Mouse (Mus musculus) intestine, postnatal 0 days (tissue): ENCODE data around the gene Cyp3a13. TPM values are rescaled to one million over a fixed set of nuclear protein-coding genes. Genes with fewer than 3 reads are reported as not detected.
"Not testable (repeated sequence)": the region's sequence is repeated elsewhere in the genome, so short reads cannot be mapped to it uniquely, and the experiment has no call there.

ENCODE experiments used
- ATAC-seq: fragments of 200-750 bp; cut with Nextera tagmentation; 2 replicates; pipeline ENCODE4 v1.8.0; 2017; ENCODE audit warnings: mild to moderate bottlenecking, moderate TSS enrichment, moderate library complexity
- H3K27ac ChIP-seq: fragments of 300-500 bp; sonication (generic); 2 replicates; pipeline ENCODE4 v1.5.1; 2014; ENCODE audit warnings: mild to moderate bottlenecking, low read depth, low read length, moderate library complexity
- H3K27me3 ChIP-seq: fragments of 300-500 bp; sonication (generic); replicated peaks from 2 replicates; pipeline ENCODE4 v1.6.1; 2014; ENCODE audit warnings: low read length, mixed read lengths; ENCODE audit not compliant: control insufficient read depth, insufficient read depth
- H3K36me3 ChIP-seq: fragments of 300-500 bp; sonication (generic); 2 replicates; pipeline ENCODE4 v1.6.1; 2014; ENCODE audit warnings: mild to moderate bottlenecking, moderate library complexity; ENCODE audit not compliant: control insufficient read depth, insufficient read depth
- H3K4me1 ChIP-seq: fragments of 300-500 bp; sonication (generic); replicated peaks from 2 replicates; pipeline ENCODE4 v1.6.1; 2014; ENCODE audit warnings: antibody characterized with exemption, low read length, mixed read lengths; ENCODE audit not compliant: control insufficient read depth, insufficient read depth
- H3K4me2 ChIP-seq: fragments of 300-500 bp; sonication (generic); replicated peaks from 2 replicates; pipeline ENCODE4 v1.6.1; 2014; ENCODE audit warnings: low read depth, mild to moderate bottlenecking, moderate library complexity
- H3K4me3 ChIP-seq: fragments of 300-500 bp; sonication (generic); 2 replicates; pipeline ENCODE4 v1.5.1; 2014; ENCODE audit warnings: low read depth, low read length
- H3K9ac ChIP-seq: fragments of 300-500 bp; sonication (generic); 2 replicates; pipeline ENCODE4 v1.6.1; 2014; ENCODE audit warnings: mild to moderate bottlenecking, low read depth, low read length
- H3K9me3 ChIP-seq: fragments of 300-500 bp; sonication (generic); 2 replicates; pipeline ENCODE4 v1.6.1; 2016; ENCODE audit warnings: mixed run types; ENCODE audit not compliant: control insufficient read depth
- WGBS: fragments of 180-500 bp; shearing (Covaris S2); extraction: QIAGEN DNeasy Blood & Tissue Kit; methylation state at CpG from one replicate; pipeline ENCODE4 v1.1.7; 2014; 5-methylcytosine and 5-hydroxymethylcytosine counted together
- polyA plus RNA-seq: library from polyadenylated mRNA; unstranded; fragments of >200 nt; fragmentation: Nextera tagmentation; extraction: Ambion mirVana; gene quantifications from 2 replicates; pipeline ENCODE4 v1.2.1, GENCODE M21; 2015

Cyp3a13 gene
- polyA plus RNA-seq, 1 experiment from 2014 or later: 134 TPM

DNA sequence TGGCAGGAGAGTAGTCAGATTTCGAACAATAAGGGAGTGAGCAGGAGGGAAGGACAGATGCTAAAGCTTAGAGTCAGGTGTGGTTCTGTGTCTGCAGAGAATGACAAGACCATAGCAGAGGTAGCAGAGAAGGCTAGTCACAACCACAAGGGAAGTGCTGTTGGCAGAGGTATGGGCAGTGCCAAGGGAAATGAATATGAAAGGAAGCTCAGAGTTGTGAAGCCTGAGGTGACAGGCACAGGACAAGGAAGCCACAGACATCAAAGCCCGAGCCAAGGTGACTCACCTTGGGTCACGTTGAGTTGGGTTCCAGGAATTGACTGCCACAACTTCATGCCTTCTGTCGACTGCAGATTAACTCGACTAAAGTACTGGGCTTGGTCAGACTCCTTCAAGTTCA, 64.5 kb downstream of the Cyp3a13 start:
- not testable (repeated sequence) for H3K4me2 ChIP-seq, H3K4me3 ChIP-seq, H3K27ac ChIP-seq, H3K4me1 ChIP-seq, H3K9me3 ChIP-seq, H3K27me3 ChIP-seq, H3K9ac ChIP-seq, ATAC-seq, H3K36me3 ChIP-seq
- whole genome bisulfite sequencing: 47% methylated on average over 4 of the region's 5 CpGs

GRCm38 (mm10) chr5:137854907-137855306, 66.5 kb downstream of the Cyp3a13 start:
- 71% methylated on average over 3 of the region's 3 CpGs for WGBS
- not testable (repeated sequence) for H3K4me3 ChIP-seq, H3K9me3 ChIP-seq, ATAC-seq, H3K4me1 ChIP-seq, H3K36me3 ChIP-seq, H3K9ac ChIP-seq, H3K27ac ChIP-seq, H3K4me2 ChIP-seq, H3K27me3 ChIP-seq

DNA sequence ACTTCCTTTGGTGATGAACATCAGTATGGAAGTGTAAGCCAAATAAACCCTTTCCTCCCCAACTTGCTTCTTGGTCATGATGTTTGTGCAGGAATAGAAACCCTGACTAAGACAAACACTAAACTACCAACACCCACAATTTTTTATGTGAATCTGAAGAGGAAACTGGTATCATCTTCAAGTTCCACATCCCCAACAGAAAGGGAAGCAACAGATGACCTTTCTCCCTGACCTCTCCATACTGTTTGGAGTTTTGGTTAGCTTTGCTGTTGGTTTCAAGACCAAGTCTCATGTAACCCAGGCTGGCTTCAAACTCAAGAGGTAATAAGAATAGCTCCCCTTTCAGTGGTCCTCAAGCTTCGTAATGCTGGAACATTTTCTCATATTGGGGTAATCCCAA, 71.1 kb downstream of the Cyp3a13 start:
- not testable (repeated sequence) for H3K9me3 ChIP-seq, H3K27ac ChIP-seq, H3K4me1 ChIP-seq, H3K36me3 ChIP-seq, H3K4me3 ChIP-seq, H3K9ac ChIP-seq, H3K27me3 ChIP-seq, ATAC-seq, H3K4me2 ChIP-seq
- 79% methylated on average over 1 of the region's 1 CpGs for WGBS

Other genes with a start within 250 kb of the Cyp3a13 start
- 16.8 and 19.0 TPM in 2 replicates for gene Agfg2, start 236.9 kb downstream of the Cyp3a13 start, polyA plus RNA-seq
- 1.6 and 2.0 TPM in 2 replicates for gene Nyap1, start 180.0 kb downstream of the Cyp3a13 start, polyA plus RNA-seq
- gene Tsc22d4, start 175.9 kb downstream of the Cyp3a13 start, polyA plus RNA-seq: 111 and 119 TPM in 2 replicates
- 29.0 and 30.8 TPM in 2 replicates for gene Ppp1r35, start 142.8 kb downstream of the Cyp3a13 start, polyA plus RNA-seq
- gene Mepce, start 134.0 kb downstream of the Cyp3a13 start, polyA plus RNA-seq: 10.3 and 10.8 TPM in 2 replicates
- 3.3 and 3.5 TPM in 2 replicates for gene Zcwpw1, start 133.8 kb downstream of the Cyp3a13 start, polyA plus RNA-seq
- 2.4 and 3.0 TPM in 2 replicates for gene Pilra, start 85.3 kb downstream of the Cyp3a13 start, polyA plus RNA-seq
- 3.5 and 4.3 TPM in 2 replicates for gene Pilrb1, start 63.5 kb downstream of the Cyp3a13 start, polyA plus RNA-seq
- gene Pilrb2, start 49.8 kb downstream of the Cyp3a13 start, polyA plus RNA-seq: 1.8 and 3.4 TPM in 2 replicates
- gene Gjc3, start 41.5 kb upstream of the Cyp3a13 start, polyA plus RNA-seq: 0.69 and 1.0 TPM in 2 replicates
- gene Azgp1, start 59.9 kb upstream of the Cyp3a13 start, polyA plus RNA-seq: not detected in 2 replicates
- gene Smok3a, start 99.6 kb upstream of the Cyp3a13 start, polyA plus RNA-seq: not detected in 2 replicates
- not detected in 2 replicates for gene Smok3b, start 99.8 kb upstream of the Cyp3a13 start, polyA plus RNA-seq
- not detected in 2 replicates for gene Smok3c, start 131.6 kb upstream of the Cyp3a13 start, polyA plus RNA-seq
- gene Zkscan1, start 163.5 kb upstream of the Cyp3a13 start, polyA plus RNA-seq: 5.6 and 6.5 TPM in 2 replicates
- gene Zscan21, start 195.3 kb upstream of the Cyp3a13 start, polyA plus RNA-seq: 17.9 and 19.2 TPM in 2 replicates
- 4.5 and 6.1 TPM in 2 replicates for gene Zfp113, start 234.1 kb upstream of the Cyp3a13 start, polyA plus RNA-seq
- gene Cops6, start 239.5 kb upstream of the Cyp3a13 start, polyA plus RNA-seq: 154 and 161 TPM in 2 replicates